Mouse (Mus musculus): Measurements from ENCODE around the gene D330020A13Rik.

D330020A13Rik gene

GRCm38 (mm10) chr6:120294056-120294784 lies at the start of gene D330020A13Rik, which contains the start of gene B4galnt3:
D330020A13Rik (plus strand) TSS chr6:120294364.
B4galnt3 (minus strand) TSS chr6:120294559.
- no peak for DNase-seq (ENCODE audit: low read depth, low spot score)

- no peak for DNase-seq (ENCODE audit: low read depth, low spot score)
These were observed 47.5 kb upstream of the D330020A13Rik start for GRCm38 (mm10) chr6:120246676-120247075.

GRCm38 (mm10) chr6:120249831-120250230 lies 44.3 kb upstream of the D330020A13Rik start:
- DNase-seq (ENCODE audit: low read depth, low spot score) = no peak

- DNase-seq (ENCODE audit: low read depth, low spot score) = no peak
These were observed 43.2 kb upstream of the D330020A13Rik start for GRCm38 (mm10) chr6:120251010-120251409.

- DNase-seq (ENCODE audit: low read depth, low spot score) = no peak
These were observed 41.4 kb upstream of the D330020A13Rik start for GRCm38 (mm10) chr6:120252741-120253140.

GRCm38 (mm10) chr6:120254640-120255039 lies 39.5 kb upstream of the D330020A13Rik start:
- DNase-seq (ENCODE audit: low read depth, low spot score) = no peak

- no peak for DNase-seq (ENCODE audit: low read depth, low spot score)
These were observed 39.0 kb upstream of the D330020A13Rik start for GRCm38 (mm10) chr6:120255144-120255543.

GRCm38 (mm10) chr6:120255701-120256100 lies 38.5 kb upstream of the D330020A13Rik start:
- no peak for DNase-seq (ENCODE audit: low read depth, low spot score)

GRCm38 (mm10) chr6:120256431-120256935 lies 37.7 kb upstream of the D330020A13Rik start:
- no peak for DNase-seq (ENCODE audit: low read depth, low spot score)

GRCm38 (mm10) chr6:120259481-120259880 lies 34.7 kb upstream of the D330020A13Rik start:
- no peak for DNase-seq (ENCODE audit: low read depth, low spot score)

- no peak for DNase-seq (ENCODE audit: low read depth, low spot score)
These were observed 31.2 kb upstream of the D330020A13Rik start for GRCm38 (mm10) chr6:120262886-120263531.

GRCm38 (mm10) chr6:120263608-120264007 lies 30.6 kb upstream of the D330020A13Rik start:
- DNase-seq (ENCODE audit: low read depth, low spot score) = no peak

- DNase-seq (ENCODE audit: low read depth, low spot score) = no peak
These were observed 30.0 kb upstream of the D330020A13Rik start for GRCm38 (mm10) chr6:120264151-120264550.

GRCm38 (mm10) chr6:120274181-120274580 lies 20.0 kb upstream of the D330020A13Rik start:
- DNase-seq (ENCODE audit: low read depth, low spot score) = no peak

- DNase-seq (ENCODE audit: low read depth, low spot score) = peak; percentile 58
These were observed 19.3 kb upstream of the D330020A13Rik start for GRCm38 (mm10) chr6:120274887-120275286.

- peak; percentile 3 for DNase-seq (ENCODE audit: low read depth, low spot score)
These were observed 18.9 kb upstream of the D330020A13Rik start for GRCm38 (mm10) chr6:120275301-120275700.

- DNase-seq (ENCODE audit: low read depth, low spot score) = no peak
These were observed 17.2 kb upstream of the D330020A13Rik start for GRCm38 (mm10) chr6:120276874-120277449.

GRCm38 (mm10) chr6:120287279-120287678 lies 6.9 kb upstream of the D330020A13Rik start:
- no peak for DNase-seq (ENCODE audit: low read depth, low spot score)

- no peak for DNase-seq (ENCODE audit: low read depth, low spot score)
These were observed 5.6 kb upstream of the D330020A13Rik start for GRCm38 (mm10) chr6:120288541-120288940.

GRCm38 (mm10) chr6:120289430-120289829 lies 4.7 kb upstream of the D330020A13Rik start:
- DNase-seq (ENCODE audit: low read depth, low spot score) = no peak

- DNase-seq (ENCODE audit: low read depth, low spot score) = no peak
These were observed 2.7 kb upstream of the D330020A13Rik start for GRCm38 (mm10) chr6:120291396-120292009.

- no peak for DNase-seq (ENCODE audit: low read depth, low spot score)
These were observed 595 bp downstream of the D330020A13Rik start for GRCm38 (mm10) chr6:120294785-120295133.
